Mouse (Mus musculus) kidney, adult 2 months (tissue): ENCODE data around the gene Fbxw11.

Source experiments
- CTCF ChIP-seq: fragments of 200-500 bp; conservative IDR thresholded peaks from 2 replicates; pipeline ENCODE4 v1.5.1; 2011; ENCODE audit warnings: low read depth, mild to moderate bottlenecking, control low read depth, low read length, moderate library complexity, mixed read lengths; ENCODE audit not compliant: insufficient read depth, insufficient read length
- POLR2A ChIP-seq: fragments of 200-500 bp; IDR thresholded peaks from one replicate; pipeline ENCODE4 v1.6.1; 2011; ENCODE audit warnings: low read depth, low read length, control low read depth

- TF ChIP-seq POLR2A (no peak), CTCF (no peak)
Measured at GRCm38 (mm10) chr11:32748800-32749199, 106.3 kb downstream of the Fbxw11 start.
